Mouse (Mus musculus): Measurements from ENCODE around the gene Rps7. TPM values are rescaled to one million over a fixed set of nuclear protein-coding genes. Genes with fewer than 3 reads are reported as not detected.

Rps7 gene
- polyA plus RNA-seq, 1 experiment from 2014 or later: 621 TPM

Small RNA genes lying within 50 kb of the gene (microRNA-seq; reads per million reads assigned to microRNA genes)
- not detected for gene Mir6937

Other genes with a start within 250 kb of the Rps7 start
- gene Dcdc2c, start 83.6 kb downstream of the Rps7 start, polyA plus RNA-seq (2014; fragmentation: Nextera tagmentation; extraction: Ambion mirVana): 0.13 TPM in 1 of 2 replicates, not detected in the other
- gene Allc, start 53.4 kb downstream of the Rps7 start, polyA plus RNA-seq (2014; fragmentation: Nextera tagmentation; extraction: Ambion mirVana): 0.37 TPM in 1 of 2 replicates, not detected in the other
- 0.87 and 1.1 TPM in 2 replicates for gene Colec11, start 12.6 kb downstream of the Rps7 start, polyA plus RNA-seq (2014; fragmentation: Nextera tagmentation; extraction: Ambion mirVana)
- 17.6 and 18.8 TPM in 2 replicates for gene Rnaseh1, start 13.6 kb upstream of the Rps7 start, polyA plus RNA-seq (2014; fragmentation: Nextera tagmentation; extraction: Ambion mirVana)
- 27.5 and 29.2 TPM in 2 replicates for gene Adi1, start 39.3 kb upstream of the Rps7 start, polyA plus RNA-seq (2014; fragmentation: Nextera tagmentation; extraction: Ambion mirVana)
- gene Trappc12, start 114.5 kb upstream of the Rps7 start, polyA plus RNA-seq (2014; fragmentation: Nextera tagmentation; extraction: Ambion mirVana): 39.1 and 41.3 TPM in 2 replicates
- 68.2 and 75.3 TPM in 2 replicates for gene Eipr1, start 115.8 kb upstream of the Rps7 start, polyA plus RNA-seq (2014; fragmentation: Nextera tagmentation; extraction: Ambion mirVana)